Mouse (Mus musculus) cortical plate, adult 2 months (tissue): ENCODE measurements around the gene Ntn1.

Experiments
- CTCF ChIP-seq: fragments of 200-500 bp; IDR thresholded peaks from 2 replicates; pipeline ENCODE4 v1.5.1; 2011; ENCODE audit warnings: mild to moderate bottlenecking, control low read depth, low read length; ENCODE audit not compliant: insufficient read depth; ENCODE audit errors: extremely low read depth
- POLR2A ChIP-seq: fragments of 200-500 bp; IDR thresholded peaks from 2 replicates; pipeline ENCODE4 v1.6.1; 2011; ENCODE audit warnings: mild to moderate bottlenecking, low read length, control low read depth; ENCODE audit not compliant: insufficient read depth; ENCODE audit errors: extremely low read depth

DNA sequence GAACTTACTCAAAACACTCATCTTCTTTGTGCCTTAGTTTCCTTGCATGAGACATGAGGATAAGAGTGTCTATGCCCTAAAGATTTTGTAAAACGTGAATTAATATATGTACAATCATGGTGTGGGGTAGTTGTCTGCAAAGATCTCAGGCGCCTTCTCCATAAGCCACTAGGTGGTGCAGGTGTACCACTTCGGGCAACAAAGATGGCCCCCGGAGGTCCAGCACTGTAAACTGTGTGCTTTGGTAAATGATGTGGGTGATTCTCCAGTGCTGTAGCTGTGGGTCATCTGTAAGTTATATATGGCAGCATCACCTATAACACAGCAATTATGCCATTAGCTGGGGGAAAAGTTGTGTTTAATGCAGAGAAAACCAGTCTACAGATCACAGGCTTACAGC lies 3.6 kb upstream of the Ntn1 start:
- TF ChIP-seq CTCF (peak; percentile 16; the same call in 1 of the 2 replicates), POLR2A (no peak)
